Mouse (Mus musculus) CD4-positive helper T cell, adult 2 months (primary cell): ENCODE measurements around the gene Pdgfd.

Source experiments
- DNase-seq: peaks from one replicate; pipeline ENCODE4 v3.0.0-alpha.2; 2012; ENCODE audit warnings: low read depth, missing footprints, low spot score

The Pdgfd gene

DNA sequence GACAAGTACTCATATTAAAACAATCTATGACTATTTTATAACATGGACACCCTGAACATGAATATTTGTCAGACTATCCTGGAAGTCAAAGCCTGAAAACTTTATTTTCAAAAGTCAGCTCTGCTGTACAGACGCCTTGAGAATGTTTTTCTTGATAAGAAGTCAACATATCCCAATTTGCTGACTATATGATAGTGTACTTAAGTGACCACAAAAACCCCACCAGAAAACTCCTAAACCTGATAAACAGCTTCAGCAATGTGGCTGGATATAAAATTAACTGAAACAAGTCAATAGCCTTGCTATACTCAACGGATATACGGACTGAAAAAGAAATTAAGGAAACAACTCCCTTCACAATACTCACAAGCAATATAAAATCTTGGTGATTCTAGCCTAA is 137.5 kb downstream of the Pdgfd start:
- no peak for DNase-seq

DNA sequence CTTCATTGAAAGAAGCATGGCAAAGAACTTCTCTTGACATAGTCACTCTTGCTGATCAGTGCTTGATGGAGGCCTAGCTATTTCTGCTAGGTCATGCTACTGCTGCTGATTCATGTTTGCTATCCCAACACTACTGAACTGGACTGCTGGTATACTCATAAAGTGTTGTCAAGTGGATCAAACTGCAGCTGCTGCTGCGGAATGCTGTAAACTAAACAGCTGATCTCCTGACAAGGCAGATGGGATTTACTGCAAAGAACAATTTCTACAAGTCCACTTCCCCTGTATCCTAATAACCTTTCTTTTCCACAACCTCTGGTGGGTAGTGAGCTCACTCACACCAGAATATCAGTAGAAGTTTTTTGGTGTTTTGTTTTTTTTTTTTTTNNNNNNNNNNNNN is 148.7 kb downstream of the Pdgfd start:
- DNase-seq: no peak

DNA sequence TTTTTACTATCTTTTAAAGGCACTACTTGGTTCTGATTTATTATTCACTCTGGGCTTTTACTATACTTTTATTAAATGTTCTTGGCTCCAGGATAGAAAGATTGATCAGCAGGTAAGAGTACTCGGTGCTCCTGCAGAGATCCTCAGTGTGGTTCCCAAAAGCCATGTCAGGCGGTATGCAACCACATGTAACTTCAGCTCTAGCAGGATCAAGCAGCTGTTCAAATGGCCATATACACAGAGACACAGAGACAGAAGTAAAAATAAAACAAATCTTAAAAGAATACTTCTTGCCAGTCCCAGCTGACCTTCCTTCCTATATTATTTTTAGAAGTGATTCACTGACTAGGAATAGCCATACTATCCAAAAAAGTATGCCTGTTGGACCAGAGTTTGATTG is 157.0 kb downstream of the Pdgfd start:
- DNase-seq: no peak

DNA sequence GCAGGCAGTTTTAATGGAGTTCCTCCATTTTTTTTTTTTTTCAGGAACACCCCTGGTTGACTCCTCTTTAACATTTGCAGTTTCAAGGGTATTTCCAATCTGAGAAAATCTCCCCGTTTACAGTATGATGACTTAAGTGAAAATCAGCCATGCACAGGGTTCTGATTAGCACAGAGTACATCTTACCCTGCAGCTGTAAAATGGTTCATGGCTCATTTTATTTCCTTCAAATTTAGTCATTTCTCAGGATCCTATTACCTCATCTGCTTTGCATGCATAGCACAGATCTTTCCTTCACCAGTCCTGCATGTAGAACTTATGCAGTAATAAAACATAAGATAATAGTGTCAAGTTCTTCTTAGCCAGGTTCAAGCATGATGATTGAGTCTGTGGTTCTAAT is 165.1 kb downstream of the Pdgfd start:
- DNase-seq: no peak

DNA sequence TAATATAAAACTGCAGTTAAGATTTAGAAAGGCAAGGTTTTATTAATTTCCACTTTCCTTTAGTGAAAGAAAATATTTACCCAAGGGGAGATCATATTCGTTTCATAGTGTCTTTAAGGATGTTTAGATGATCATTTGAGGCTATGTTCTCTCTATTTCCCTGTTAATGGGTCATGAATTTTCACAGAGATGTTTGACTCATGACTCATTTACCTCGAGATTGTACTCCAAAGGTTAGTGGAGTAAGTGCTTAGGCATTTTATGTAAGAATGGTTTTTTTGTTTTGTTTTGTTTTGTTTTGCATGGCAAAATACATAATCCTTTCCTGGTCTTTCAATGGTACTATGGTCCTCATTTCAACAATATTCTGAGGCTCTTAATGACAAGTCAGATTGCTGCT is 167.9 kb downstream of the Pdgfd start:
- DNase-seq: no peak

DNA sequence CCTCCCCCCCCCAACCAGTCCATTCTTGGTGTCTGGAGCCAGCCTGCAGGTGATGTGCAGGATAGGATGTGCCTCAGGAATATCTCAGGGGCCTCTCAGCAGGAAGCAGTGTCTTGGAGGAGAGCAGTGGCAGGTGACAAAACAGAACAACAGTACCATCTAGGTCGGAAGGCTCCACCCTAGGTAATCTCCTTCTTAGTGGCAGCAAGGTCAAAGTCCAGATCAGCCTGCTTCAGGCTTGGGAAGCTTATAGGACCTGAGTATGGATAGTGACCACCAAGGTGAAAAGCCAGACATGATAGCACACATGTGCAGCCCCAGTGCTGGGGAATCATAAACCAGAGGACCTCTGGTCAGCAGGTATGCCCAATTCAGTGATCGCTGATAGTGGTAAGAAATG is 169.5 kb downstream of the Pdgfd start:
- DNase-seq: no peak

DNA sequence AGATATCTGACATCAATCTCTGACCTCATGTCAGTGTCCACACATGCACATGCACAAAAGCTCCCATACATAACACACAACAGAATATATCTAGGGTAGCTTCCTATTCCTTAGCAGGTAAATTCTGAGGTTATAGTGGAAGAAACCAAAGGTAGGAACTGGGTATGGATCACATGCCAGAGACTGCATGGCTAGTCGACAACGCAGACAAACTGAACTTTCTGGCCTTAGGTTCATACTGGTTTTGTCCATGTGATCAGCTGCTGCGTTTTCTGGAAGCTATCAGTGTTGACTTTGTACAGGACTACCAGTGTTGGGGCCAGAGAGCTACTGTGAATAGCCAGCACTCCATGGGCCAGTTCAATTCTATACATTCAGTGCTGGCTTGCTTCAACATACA is 170.0 kb downstream of the Pdgfd start:
- no peak for DNase-seq

DNA sequence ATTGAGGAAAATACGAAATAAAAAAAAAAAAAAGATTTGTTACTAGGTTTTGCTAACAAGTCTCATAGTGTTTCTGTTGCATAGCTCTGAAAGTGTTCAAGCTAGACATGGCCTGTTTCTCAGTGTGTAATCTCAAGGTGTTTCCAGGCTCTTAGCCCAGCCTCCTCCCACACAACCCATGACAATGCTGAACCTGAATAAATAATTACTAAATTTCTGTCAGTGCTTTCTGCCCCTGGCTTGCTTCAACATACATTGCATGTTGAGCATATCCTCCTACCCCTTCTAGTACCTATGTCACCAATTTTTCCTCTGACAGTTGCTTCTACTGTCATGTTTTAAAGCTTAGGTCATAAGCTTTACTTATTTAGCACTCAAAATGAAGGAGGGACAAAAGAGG is 171.0 kb downstream of the Pdgfd start:
- DNase-seq: no peak

DNA sequence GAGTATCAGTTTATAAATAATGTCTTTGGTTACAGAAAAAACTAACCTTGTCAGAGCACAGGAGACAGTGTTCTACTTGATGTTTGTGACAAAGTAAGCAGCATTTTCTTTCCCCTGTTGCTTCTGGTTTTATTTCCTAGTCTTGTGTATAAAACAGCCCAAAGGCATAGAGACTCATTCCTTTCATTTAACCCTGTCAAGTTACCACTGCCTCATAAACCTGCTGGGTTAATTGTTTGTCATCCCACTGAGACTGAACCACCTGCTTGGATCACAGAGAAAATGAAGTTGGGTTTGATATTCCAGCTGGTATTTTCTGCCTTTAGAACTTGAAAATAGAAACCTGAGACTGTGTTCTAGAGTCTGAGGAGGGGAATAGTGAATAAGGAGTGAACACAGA is 172.4 kb downstream of the Pdgfd start:
- DNase-seq: no peak

DNA sequence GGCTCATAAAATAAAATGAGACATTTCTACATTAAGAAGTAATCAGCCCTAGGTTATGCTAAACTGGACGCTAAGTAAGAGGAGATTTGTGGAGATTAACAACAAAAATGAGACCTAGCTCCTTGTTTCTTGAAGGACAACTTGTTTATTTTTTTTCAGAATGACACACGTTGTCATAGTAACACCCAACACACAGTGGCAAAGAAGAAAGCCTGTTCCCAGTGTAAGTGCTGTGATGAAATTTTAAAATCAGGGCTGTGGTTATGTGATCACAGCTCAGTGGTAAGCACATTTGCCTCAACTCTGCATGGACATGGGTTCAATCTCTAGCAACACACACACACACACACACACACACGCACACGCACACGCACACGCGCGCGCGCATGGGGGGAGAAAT is 174.5 kb downstream of the Pdgfd start:
- DNase-seq: no peak

DNA sequence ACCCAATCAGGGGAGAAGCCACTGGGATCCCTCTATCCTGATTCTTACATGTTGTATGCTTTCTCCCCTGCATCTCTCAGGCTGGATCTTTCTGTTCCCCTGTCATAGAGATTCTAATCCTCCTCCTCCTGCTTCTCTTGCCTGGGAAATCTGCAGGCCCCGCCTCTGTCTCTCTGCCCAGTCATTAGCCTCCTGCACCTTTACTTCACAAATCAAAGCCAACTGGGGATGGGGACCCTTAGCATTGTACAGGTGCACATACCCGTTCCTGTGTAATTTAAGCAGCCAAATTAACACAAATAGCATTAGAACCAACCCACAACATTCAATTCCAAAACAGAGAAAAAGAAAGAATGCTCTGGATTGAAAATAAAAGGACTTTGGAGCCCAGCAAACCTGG is 176.1 kb downstream of the Pdgfd start:
- no peak for DNase-seq

DNA sequence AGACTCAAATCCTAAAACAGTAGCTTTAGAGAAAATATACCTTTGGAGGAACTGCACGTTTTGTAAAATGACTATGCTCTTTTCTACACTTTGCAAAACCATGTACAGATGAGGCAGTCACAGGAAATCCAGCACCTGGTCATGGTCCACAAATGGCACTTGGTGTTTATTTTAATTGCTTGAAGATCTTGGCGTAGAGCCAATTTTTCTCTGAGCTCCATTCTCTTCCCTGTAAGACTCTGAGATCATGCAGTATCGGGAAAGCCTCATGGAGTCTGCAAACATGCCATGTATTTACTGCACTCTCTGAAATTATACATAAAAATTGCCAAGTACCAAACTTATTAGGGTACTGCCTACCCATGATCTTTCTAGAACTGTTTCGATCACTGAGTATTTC is 176.5 kb downstream of the Pdgfd start:
- no peak for DNase-seq

DNA sequence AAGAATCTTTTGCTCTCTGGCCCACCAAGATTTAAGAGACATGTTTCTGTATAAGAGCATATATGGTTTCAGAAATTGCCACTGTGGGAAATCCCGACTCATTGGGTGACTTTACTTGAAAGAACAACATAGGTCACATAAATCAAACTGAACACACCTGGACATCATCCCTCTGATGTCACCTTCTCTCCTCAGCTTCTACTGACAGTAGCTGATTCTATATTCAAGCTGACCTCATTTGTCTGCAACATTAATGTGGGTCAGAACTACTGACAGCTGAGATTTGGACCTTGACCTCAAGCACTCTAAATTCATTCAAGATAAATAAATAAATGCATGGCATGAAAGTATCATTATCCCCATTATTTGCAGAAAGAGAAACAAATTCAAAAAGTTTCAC is 177.0 kb downstream of the Pdgfd start:
- DNase-seq: no peak

DNA sequence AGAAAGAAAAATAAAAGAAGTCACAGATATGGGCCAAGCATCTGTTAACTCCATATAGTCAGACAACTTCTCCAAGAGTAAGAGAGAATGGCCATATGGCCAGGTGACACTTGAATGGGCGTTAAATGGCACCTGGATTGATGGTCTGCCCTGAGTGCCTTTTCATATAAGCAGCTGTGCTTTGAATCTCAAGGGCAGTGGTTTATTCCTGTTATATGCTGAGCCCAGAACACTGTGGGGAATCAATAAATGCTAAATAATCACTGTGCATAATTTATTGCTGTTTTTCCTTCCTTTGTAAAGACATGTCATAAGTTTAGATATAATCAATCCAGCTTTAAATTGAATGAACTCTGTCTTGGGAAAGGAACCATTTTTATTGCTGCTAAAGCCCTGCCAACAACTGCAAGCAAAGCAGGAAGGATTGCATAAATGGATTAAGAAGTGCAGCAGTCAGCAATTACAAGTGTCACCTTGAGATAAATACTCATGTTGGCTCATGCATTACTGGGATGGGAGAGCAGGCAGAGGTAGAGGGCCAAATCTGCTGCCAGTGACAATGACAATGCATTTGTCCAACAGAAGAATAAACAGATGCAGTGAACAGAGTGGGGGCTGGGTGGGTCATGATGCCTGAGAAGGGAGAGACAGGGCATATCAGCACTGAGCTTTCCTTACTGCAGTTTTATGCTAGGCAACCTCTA is 185.0 kb downstream of the Pdgfd start:
- DNase-seq: no peak

DNA sequence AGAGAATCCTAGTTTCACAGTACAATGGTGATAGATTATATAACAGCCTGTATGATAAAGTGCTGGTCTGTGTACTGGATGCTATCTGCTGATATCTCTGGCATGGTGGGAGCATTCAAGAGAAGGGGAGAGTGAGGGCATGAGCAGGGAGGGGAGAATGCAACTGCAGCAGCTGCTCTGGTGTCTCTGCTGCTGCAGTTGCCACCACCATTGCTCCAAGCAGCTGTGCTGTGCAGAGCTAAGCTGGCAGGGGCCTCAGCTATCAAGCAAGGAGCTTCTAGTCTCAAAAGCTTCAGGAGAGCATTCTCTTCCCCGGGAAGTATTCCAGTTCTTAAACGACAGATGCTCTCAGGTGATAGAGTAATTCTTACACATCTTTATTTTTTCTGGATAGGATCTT is 192.4 kb downstream of the Pdgfd start:
- no peak for DNase-seq

DNA sequence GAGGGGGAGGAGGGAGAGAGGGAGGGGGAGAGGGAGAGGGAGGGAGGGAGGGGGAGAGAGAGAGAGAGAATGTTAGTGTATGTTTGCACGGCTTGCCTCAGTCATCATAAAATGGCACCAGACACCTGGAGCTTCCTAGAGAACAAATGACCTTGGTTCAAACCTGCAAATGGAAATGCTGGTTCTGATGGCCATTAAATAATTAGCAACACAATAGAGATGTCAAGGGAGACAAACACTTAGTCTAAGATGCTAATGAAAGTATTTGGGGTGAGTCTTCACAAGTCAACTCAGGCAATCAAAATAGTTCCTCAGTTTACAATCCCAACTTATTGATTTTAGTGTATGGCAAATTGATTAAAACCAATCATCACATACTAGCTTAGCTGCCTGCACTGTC is 198.2 kb downstream of the Pdgfd start:
- DNase-seq: no peak

DNA sequence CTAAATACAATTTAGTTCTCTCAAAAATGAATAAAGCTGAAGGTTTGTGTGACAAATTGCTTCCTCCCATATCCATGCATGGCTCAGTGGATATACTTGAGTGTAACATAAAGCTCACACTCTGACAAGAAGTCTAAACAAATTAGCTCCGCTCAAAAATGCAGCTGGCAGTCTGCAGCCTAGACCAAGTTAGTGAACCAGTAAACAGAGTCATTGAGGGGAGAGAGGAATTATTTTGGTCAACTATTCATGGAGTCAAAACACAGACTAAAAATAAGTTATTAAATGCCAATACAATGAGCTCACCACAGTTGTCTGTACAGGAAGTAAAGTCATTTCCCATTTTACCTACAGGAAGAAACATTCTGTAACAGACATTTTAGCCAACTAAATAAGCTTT is 233.4 kb downstream of the Pdgfd start:
- no peak for DNase-seq

DNA sequence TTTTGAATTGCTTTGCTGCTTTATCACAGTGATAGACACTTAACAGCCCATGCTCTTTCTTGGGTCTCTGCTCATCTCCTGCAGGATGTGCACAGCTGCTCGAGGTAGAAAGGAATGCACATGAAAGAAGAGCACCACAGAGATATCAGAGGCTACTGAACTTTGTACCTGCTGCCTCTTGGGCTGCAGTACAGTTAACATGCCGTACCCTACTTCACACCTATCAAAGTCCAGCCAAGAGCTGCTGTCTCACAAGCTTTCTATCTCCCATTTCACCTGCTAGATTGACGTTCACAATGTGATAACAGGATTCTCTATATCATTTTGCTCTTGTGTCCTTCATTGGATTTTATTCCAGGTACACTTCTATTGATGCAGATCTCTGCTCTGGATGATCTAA is 238.2 kb downstream of the Pdgfd start:
- no peak for DNase-seq

DNA sequence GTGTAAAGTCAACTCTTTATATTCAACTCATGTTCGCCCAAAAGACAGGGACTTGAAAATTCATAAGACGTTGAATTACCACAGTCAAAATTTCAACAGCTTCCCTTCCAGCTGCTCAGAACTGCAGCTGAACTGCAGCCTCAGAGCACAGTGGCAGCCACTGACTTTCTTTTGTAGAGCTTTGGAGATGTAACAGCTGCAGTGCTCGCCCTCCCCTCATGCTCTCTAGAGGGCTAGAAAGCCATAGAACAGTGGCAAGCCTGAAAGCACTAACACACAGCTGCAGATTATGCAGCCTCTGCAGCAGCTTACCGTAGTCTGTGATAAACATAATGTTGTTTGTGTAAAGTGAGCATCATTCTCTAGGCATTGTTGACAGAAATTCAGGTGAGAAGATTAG is 239.6 kb downstream of the Pdgfd start:
- no peak for DNase-seq

DNA sequence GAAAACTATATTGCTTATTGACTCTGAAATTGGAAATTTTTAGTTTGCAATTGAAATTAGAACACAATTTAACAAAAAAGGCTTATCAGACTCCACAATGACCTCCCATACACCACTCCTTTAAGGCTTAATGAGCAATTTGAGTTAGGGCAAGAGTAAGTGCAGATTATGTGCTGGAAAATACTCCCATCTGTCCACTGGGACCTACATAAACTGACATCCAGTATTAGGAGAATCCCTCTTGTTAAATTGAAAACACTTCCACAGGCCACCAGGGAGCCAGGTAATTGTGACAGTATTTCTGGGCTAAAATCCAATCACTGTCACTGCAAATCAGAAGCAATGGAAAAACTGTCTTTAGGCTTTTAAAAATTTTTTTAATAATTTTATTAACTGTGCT is 256.2 kb downstream of the Pdgfd start:
- DNase-seq: no peak
